ENCODE assay signal across 1 mouse cellular context in the genomic region with DNA sequence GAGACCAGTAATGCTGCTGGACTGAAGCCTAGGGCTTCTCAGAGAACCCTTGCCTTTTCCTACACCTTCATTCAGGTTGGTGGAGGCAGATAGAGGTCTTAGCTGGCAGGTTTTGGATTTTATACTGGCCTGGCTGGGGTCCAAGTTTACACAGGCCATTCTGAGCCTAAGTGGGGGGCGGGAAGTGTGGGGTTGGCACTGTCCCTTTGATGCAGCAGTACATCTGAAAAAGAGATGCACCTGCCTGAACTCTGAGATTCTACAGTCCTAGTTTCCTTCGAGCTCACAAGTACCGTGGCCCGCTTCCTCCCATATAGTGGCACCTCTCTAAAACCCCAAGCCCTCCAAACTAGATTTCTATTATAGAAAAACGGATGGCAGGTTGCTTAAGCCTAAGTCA.
TF ChIP-seq lines count a peak whose summit lies in the region.

No protein-coding gene starts in this region.

TF ChIP-seq in CH12.LX, 34 proteins besides CTCF, POLR2A, EP300 and RAD21 (continued from another document):
- TF ChIP-seq SIN3A (IDR thresholded peaks at IDR 0.05; ENCODE audit: low read length) (no peak), TBP (conservative IDR thresholded peaks at IDR 0.05; ENCODE audit: low read depth, low read length) (no peak), MXI1 (IDR thresholded peaks at IDR 0.05; ENCODE audit: low read depth, low read length) (no peak), TCF12 (IDR thresholded peaks at IDR 0.05; ENCODE audit: low read depth, low read length) (no peak), POLR2AphosphoS2 (IDR thresholded peaks at IDR 0.05; ENCODE audit: low read depth, low read length) (no peak), MYC (IDR thresholded peaks at IDR 0.05; ENCODE audit: low read depth, low read length) (no peak), USF1 (IDR thresholded peaks at IDR 0.05; ENCODE audit: low read depth, low read length) (no peak), CHD1 (IDR thresholded peaks at IDR 0.05; ENCODE audit: low read depth, low read length) (no peak), MAFK (IDR thresholded peaks at IDR 0.05; ENCODE audit: insufficient replicate concordance, low read length) (no peak), ETS1 (conservative IDR thresholded peaks at IDR 0.05; ENCODE audit: low read depth, low read length) (no peak), PAX5 (IDR thresholded peaks at IDR 0.05; ENCODE audit: low read length) (no peak), ZNF384 (IDR thresholded peaks at IDR 0.05; ENCODE audit: low read depth, low read length) (no peak), NRF1 (IDR thresholded peaks at IDR 0.05; ENCODE audit: low read depth, low read length) (no peak), UBTF (IDR thresholded peaks at IDR 0.05; ENCODE audit: low read depth, low read length) (no peak), E2F4 (IDR thresholded peaks at IDR 0.05; ENCODE audit: insufficient replicate concordance, low read depth, low read length) (no peak)
TF ChIP-seq in CH12.LX: peak in this region for 0.
